Mouse (Mus musculus): ENCODE results near the gene Dlg1.

GRCm38 (mm10) chr16:31906896-31907295, 243.7 kb downstream of the Dlg1 start:
- TF ChIP-seq CTCF (conservative IDR thresholded peaks at IDR 0.05; ENCODE audit: low read length) (no peak), NANOG (IDR thresholded peaks at IDR 0.05; ENCODE audit: borderline replicate concordance, low read length) (no peak), POU5F1 (IDR thresholded peaks at IDR 0.05; ENCODE audit: borderline replicate concordance, low read length) (no peak)

All from E14TG2a.4 (cell line).